Mouse (Mus musculus) CD4-positive helper T cell, adult 2 months (primary cell): ENCODE data around the gene Zc3h18.

Experiments
- DNase-seq: peaks from one replicate; pipeline ENCODE4 v3.0.0-alpha.2; 2012; ENCODE audit warnings: low read depth, missing footprints, low spot score

Gene Zc3h18

GRCm38 (mm10) chr8:122393717-122394116 lies 17.3 kb downstream of the Zc3h18 start:
- DNase-seq: no peak

- DNase-seq: no peak
Measured at GRCm38 (mm10) chr8:122395291-122395690, 18.9 kb downstream of the Zc3h18 start.

GRCm38 (mm10) chr8:122398186-122398585 lies 21.8 kb downstream of the Zc3h18 start:
- no peak for DNase-seq

GRCm38 (mm10) chr8:122405146-122405805 lies 28.9 kb downstream of the Zc3h18 start:
- no peak for DNase-seq

- DNase-seq: no peak
Measured at GRCm38 (mm10) chr8:122407678-122408077, 31.3 kb downstream of the Zc3h18 start.

- DNase-seq: no peak
Measured at GRCm38 (mm10) chr8:122414311-122414710, 37.9 kb downstream of the Zc3h18 start.

- DNase-seq: no peak
Measured at GRCm38 (mm10) chr8:122415554-122415953, 39.1 kb downstream of the Zc3h18 start.

- no peak for DNase-seq
Measured at GRCm38 (mm10) chr8:122419881-122420555, 43.6 kb downstream of the Zc3h18 start.

GRCm38 (mm10) chr8:122421376-122422070 lies 45.1 kb downstream of the Zc3h18 start, which contains the start of gene Il17c:
Gene Il17c (plus strand): TSS chr8:122422020.
- no peak for DNase-seq

- DNase-seq: no peak
Measured at GRCm38 (mm10) chr8:122423217-122423616, 46.8 kb downstream of the Zc3h18 start.

- DNase-seq: no peak
Measured at GRCm38 (mm10) chr8:122423659-122424058, 47.2 kb downstream of the Zc3h18 start.

- no peak for DNase-seq
Measured at GRCm38 (mm10) chr8:122426145-122426544, 49.7 kb downstream of the Zc3h18 start.

- DNase-seq: no peak
Measured at GRCm38 (mm10) chr8:122427607-122428006, 51.2 kb downstream of the Zc3h18 start.

GRCm38 (mm10) chr8:122428163-122428562 lies 51.8 kb downstream of the Zc3h18 start:
- DNase-seq: no peak

GRCm38 (mm10) chr8:122430058-122430636 lies 53.7 kb downstream of the Zc3h18 start:
- DNase-seq: peak; percentile 32

- DNase-seq: no peak
Measured at GRCm38 (mm10) chr8:122430646-122431045, 54.2 kb downstream of the Zc3h18 start.

GRCm38 (mm10) chr8:122431694-122432442 lies 55.5 kb downstream of the Zc3h18 start:
- DNase-seq: peak; percentile 33

GRCm38 (mm10) chr8:122432443-122433268 lies 56.2 kb downstream of the Zc3h18 start, which contains the start of gene Cyba:
Gene Cyba (minus strand): TSS chr8:122432930.
- DNase-seq: peak; percentile 89

- DNase-seq: no peak
Measured at GRCm38 (mm10) chr8:122433269-122433905, 57.0 kb downstream of the Zc3h18 start.

- DNase-seq: peak; percentile 35
Measured at GRCm38 (mm10) chr8:122435375-122435774, 59.0 kb downstream of the Zc3h18 start.
